In the genomic region with DNA sequence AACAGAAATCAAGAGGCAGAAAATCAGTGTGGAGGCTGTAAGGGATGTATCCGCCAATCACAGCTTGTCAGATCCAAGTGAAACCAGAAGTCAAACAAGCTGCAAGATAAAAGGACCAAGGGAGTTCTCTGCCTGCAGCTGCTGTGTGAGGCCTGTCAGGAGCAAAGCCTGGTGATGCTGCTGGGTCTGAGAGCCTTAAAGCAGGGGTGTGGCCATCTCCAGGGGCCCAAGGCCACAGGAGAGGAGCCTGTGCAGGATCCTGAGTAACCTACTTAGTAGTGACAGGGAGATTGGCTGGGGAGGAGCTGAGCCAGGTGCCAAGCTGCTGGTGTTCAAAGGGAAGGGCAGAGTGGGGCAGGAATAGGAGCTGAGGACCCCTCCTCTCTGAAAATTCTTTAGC, we compare ENCODE assay signal across 23 mouse cellular contexts.
"Had no signal": no experiment of that assay in that cellular context is flagged by ENCODE, and none has a peak within 500 bp of the region (broad histone marks: within the 10 kb centered on the region; RNA-seq: fewer than 3 reads in every experiment).

No protein-coding gene starts in this region.

- H3K4me3 ChIP-seq: gastrocnemius, adult 2 months; hindbrain, embryonic 10.5 days; hindbrain, embryonic 12.5 days; limb, embryonic 13.5 days; limb, embryonic 15.5 days; liver, embryonic 12.5 days had no signal

- DNase-seq: gastrocnemius, adult 2 months; gastrocnemius, postnatal 10 days; gastrocnemius, postnatal 25 days; heart, adult 18-20 months; heart, postnatal 10 days; heart, postnatal 4 days; kidney, adult 18-20 months; kidney, adult 8-10 months; kidney, postnatal 10 days; kidney, postnatal 36 days; layer of hippocampus, adult 9-11 months; layer of hippocampus, postnatal 36 days; left cerebral cortex, postnatal 4 days had no signal

- H3K4me1 ChIP-seq: limb, embryonic 15.5 days; liver, embryonic 12.5 days had no signal

- H3K9ac ChIP-seq: hindbrain, embryonic 12.5 days; hindbrain, embryonic 14.5 days; limb, embryonic 13.5 days; limb, embryonic 15.5 days; liver, embryonic 12.5 days; liver, embryonic 14.5 days had no signal

- ATAC-seq: hindbrain, embryonic 16.5 days; inflammation-experienced regulatory T-cells, adult 6 months; liver, embryonic 12.5 days had no signal

- H3K27me3 ChIP-seq: hindbrain, embryonic 12.5 days; limb, embryonic 15.5 days; liver, embryonic 12.5 days had no signal

- H3K27ac ChIP-seq: gastrocnemius, adult 2 months; hindbrain, embryonic 10.5 days; hindbrain, embryonic 12.5 days; hindbrain, embryonic 14.5 days; limb, embryonic 13.5 days; limb, embryonic 15.5 days; liver, embryonic 12.5 days; liver, embryonic 14.5 days had no signal

- H3K4me2 ChIP-seq: heart, embryonic 11.5 days; hindbrain, embryonic 12.5 days; hindbrain, embryonic 14.5 days; limb, embryonic 13.5 days; limb, embryonic 15.5 days; liver, embryonic 12.5 days had no signal

- H3K9me3 ChIP-seq: hindbrain, embryonic 10.5 days; hindbrain, embryonic 12.5 days; limb, embryonic 13.5 days; limb, embryonic 15.5 days; liver, embryonic 12.5 days had no signal

- H3K36me3 ChIP-seq: hindbrain, embryonic 10.5 days; hindbrain, embryonic 12.5 days; limb, embryonic 13.5 days; limb, embryonic 15.5 days; liver, embryonic 12.5 days had no signal
